Mouse (Mus musculus): Measurements from ENCODE around the gene Txnrd2. TPM values are rescaled to one million over a fixed set of nuclear protein-coding genes. Genes with fewer than 3 reads are reported as not detected.

Txnrd2 gene
- polyA plus RNA-seq, 1 experiment from 2014 or later: 34.7 TPM

- no peak for ATAC-seq (ENCODE audit: insufficient number of reproducible peaks, insufficient read depth, low FRiP score, low read depth)
- no peak overlapping the region for H3K27ac ChIP-seq (replicated peaks in 1 of 2; ENCODE audit: control insufficient read depth in 1 of 2, insufficient read depth in 1 of 2, low read depth in 2 of 2, low read length in 2 of 2)
- no peak overlapping the region for H3K9ac ChIP-seq (ENCODE audit: low read length)
- no peak overlapping the region for H3K4me2 ChIP-seq (ENCODE audit: low read length)
- no peaks in the 10 kb centered on the region for H3K9me3 ChIP-seq (ENCODE audit: control insufficient read depth, low read length)
- no peaks in the 10 kb centered on the region for H3K27me3 ChIP-seq (ENCODE audit: control insufficient read depth, insufficient read depth, low read length)
- H3K4me3 ChIP-seq (ENCODE audit: control insufficient read depth in 1 of 2, insufficient read depth in 1 of 2, low read depth in 1 of 2, low read length in 2 of 2): no peak overlapping the region
- 61% methylated on average over 7 of the region's 7 CpGs for WGBS
- H3K36me3 ChIP-seq (ENCODE audit: control insufficient read depth, insufficient read depth, low read length): 0 out of 2 replicates have a peak, but pooled peaks cover 5% of the 10 kb centered on the region
- H3K4me1 ChIP-seq (ENCODE audit: control insufficient read depth in 2 of 2, insufficient read depth in 2 of 2, low read length in 2 of 2): peaks cover 21 to 30% of the 10 kb centered on the region in 2 experiments
Observed at GRCm38 (mm10) chr16:18428516-18429042, 2.4 kb downstream of the Txnrd2 start.

GRCm38 (mm10) chr16:18429641-18430040, 3.5 kb downstream of the Txnrd2 start:
- peaks cover 18 to 20% of the 10 kb centered on the region in 2 experiments for H3K4me1 ChIP-seq (ENCODE audit: control insufficient read depth in 2 of 2, insufficient read depth in 2 of 2, low read length in 2 of 2)
- 0 out of 2 replicates have a peak, but pooled peaks cover under 1% of the 10 kb centered on the region for H3K9me3 ChIP-seq (ENCODE audit: control insufficient read depth, low read length)
- H3K9ac ChIP-seq (ENCODE audit: low read length): no peak overlapping the region
- ATAC-seq (ENCODE audit: insufficient number of reproducible peaks, insufficient read depth, low FRiP score, low read depth): no peak
- H3K4me3 ChIP-seq (ENCODE audit: control insufficient read depth in 1 of 2, insufficient read depth in 1 of 2, low read depth in 1 of 2, low read length in 2 of 2): no peak overlapping the region
- no peak overlapping the region for H3K4me2 ChIP-seq (ENCODE audit: low read length)
- no peaks in the 10 kb centered on the region for H3K36me3 ChIP-seq (ENCODE audit: control insufficient read depth, insufficient read depth, low read length)
- WGBS: 79% methylated on average over 8 of the region's 8 CpGs
- H3K27me3 ChIP-seq (ENCODE audit: control insufficient read depth, insufficient read depth, low read length): no peaks in the 10 kb centered on the region
- no peak overlapping the region for H3K27ac ChIP-seq (replicated peaks in 1 of 2; ENCODE audit: control insufficient read depth in 1 of 2, insufficient read depth in 1 of 2, low read depth in 2 of 2, low read length in 2 of 2)

GRCm38 (mm10) chr16:18430641-18431212, 4.5 kb downstream of the Txnrd2 start:
- no peaks in the 10 kb centered on the region for H3K27me3 ChIP-seq (ENCODE audit: control insufficient read depth, insufficient read depth, low read length)
- ATAC-seq (ENCODE audit: insufficient number of reproducible peaks, insufficient read depth, low FRiP score, low read depth): no peak
- no peak overlapping the region for H3K9ac ChIP-seq (ENCODE audit: low read length)
- H3K4me2 ChIP-seq (ENCODE audit: low read length): no peak overlapping the region
- no peaks in the 10 kb centered on the region for H3K36me3 ChIP-seq (ENCODE audit: control insufficient read depth, insufficient read depth, low read length)
- H3K27ac ChIP-seq (replicated peaks in 1 of 2; ENCODE audit: control insufficient read depth in 1 of 2, insufficient read depth in 1 of 2, low read depth in 2 of 2, low read length in 2 of 2): no peak overlapping the region
- peaks cover 10% of the 10 kb centered on the region in 2 experiments for H3K4me1 ChIP-seq (ENCODE audit: control insufficient read depth in 2 of 2, insufficient read depth in 2 of 2, low read length in 2 of 2)
- WGBS: 77% methylated on average over 8 of the region's 8 CpGs
- H3K9me3 ChIP-seq (ENCODE audit: control insufficient read depth, low read length): 0 out of 2 replicates have a peak, but pooled peaks cover 4% of the 10 kb centered on the region
- H3K4me3 ChIP-seq (ENCODE audit: control insufficient read depth in 1 of 2, insufficient read depth in 1 of 2, low read depth in 1 of 2, low read length in 2 of 2): no peak overlapping the region

GRCm38 (mm10) chr16:18433341-18433920, 7.2 kb downstream of the Txnrd2 start:
- no peak overlapping the region for H3K4me2 ChIP-seq (ENCODE audit: low read length)
- WGBS: 94% methylated on average over 5 of the region's 5 CpGs
- no peak overlapping the region for H3K27ac ChIP-seq (replicated peaks in 1 of 2; ENCODE audit: control insufficient read depth in 1 of 2, insufficient read depth in 1 of 2, low read depth in 2 of 2, low read length in 2 of 2)
- peaks cover 20% of the 10 kb centered on the region for H3K36me3 ChIP-seq (ENCODE audit: control insufficient read depth, insufficient read depth, low read length)
- no peak overlapping the region for H3K4me3 ChIP-seq (ENCODE audit: control insufficient read depth in 1 of 2, insufficient read depth in 1 of 2, low read depth in 1 of 2, low read length in 2 of 2)
- H3K9me3 ChIP-seq (ENCODE audit: control insufficient read depth, low read length): 0 out of 2 replicates have a peak, but pooled peaks cover 4% of the 10 kb centered on the region
- H3K27me3 ChIP-seq (ENCODE audit: control insufficient read depth, insufficient read depth, low read length): no peaks in the 10 kb centered on the region
- H3K4me1 ChIP-seq (ENCODE audit: control insufficient read depth in 2 of 2, insufficient read depth in 2 of 2, low read length in 2 of 2): peaks cover 3 to 6% of the 10 kb centered on the region in 2 experiments; a peak in 2 of 4 replicates
- no peak overlapping the region for H3K9ac ChIP-seq (ENCODE audit: low read length)
- ATAC-seq (ENCODE audit: insufficient number of reproducible peaks, insufficient read depth, low FRiP score, low read depth): no peak

- no peak for ATAC-seq (ENCODE audit: insufficient number of reproducible peaks, insufficient read depth, low FRiP score, low read depth)
- Histone ChIP-seq H3K4me1 (ENCODE audit: control insufficient read depth in 2 of 2, insufficient read depth in 2 of 2, low read length in 2 of 2) (no peaks in the 10 kb centered on the region), H3K36me3 (ENCODE audit: control insufficient read depth, insufficient read depth, low read length) (peaks cover 27% of the 10 kb centered on the region), H3K27me3 (ENCODE audit: control insufficient read depth, insufficient read depth, low read length) (no peaks in the 10 kb centered on the region), H3K27ac (replicated peaks in 1 of 2; ENCODE audit: control insufficient read depth in 1 of 2, insufficient read depth in 1 of 2, low read depth in 2 of 2, low read length in 2 of 2) (no peak overlapping the region), H3K9me3 (ENCODE audit: control insufficient read depth, low read length) (0 out of 2 replicates have a peak, but pooled peaks cover 4% of the 10 kb centered on the region), H3K9ac (ENCODE audit: low read length) (no peak overlapping the region), H3K4me2 (ENCODE audit: low read length) (no peak overlapping the region), H3K4me3 (ENCODE audit: control insufficient read depth in 1 of 2, insufficient read depth in 1 of 2, low read depth in 1 of 2, low read length in 2 of 2) (no peak overlapping the region)
- WGBS: 80% methylated on average over 6 of the region's 6 CpGs
Observed at GRCm38 (mm10) chr16:18436128-18436527, 9.9 kb downstream of the Txnrd2 start.

GRCm38 (mm10) chr16:18443385-18443841, 17.2 kb downstream of the Txnrd2 start:
- no peaks in the 10 kb centered on the region for H3K9me3 ChIP-seq (ENCODE audit: control insufficient read depth, low read length)
- H3K4me1 ChIP-seq (ENCODE audit: control insufficient read depth in 2 of 2, insufficient read depth in 2 of 2, low read length in 2 of 2): peaks cover 0 to 4% of the 10 kb centered on the region in 2 experiments; a peak in 2 of 4 replicates
- H3K4me2 ChIP-seq (ENCODE audit: low read length): no peak overlapping the region
- H3K27ac ChIP-seq (replicated peaks in 1 of 2; ENCODE audit: control insufficient read depth in 1 of 2, insufficient read depth in 1 of 2, low read depth in 2 of 2, low read length in 2 of 2): no peak overlapping the region
- no peak overlapping the region for H3K4me3 ChIP-seq (ENCODE audit: control insufficient read depth in 1 of 2, insufficient read depth in 1 of 2, low read depth in 1 of 2, low read length in 2 of 2)
- no peaks in the 10 kb centered on the region for H3K27me3 ChIP-seq (ENCODE audit: control insufficient read depth, insufficient read depth, low read length)
- ATAC-seq (ENCODE audit: insufficient number of reproducible peaks, insufficient read depth, low FRiP score, low read depth): peak; percentile 75
- WGBS: 9% methylated on average over 8 of the region's 8 CpGs
- H3K36me3 ChIP-seq (ENCODE audit: control insufficient read depth, insufficient read depth, low read length): peaks cover 50% of the 10 kb centered on the region
- H3K9ac ChIP-seq (ENCODE audit: low read length): no peak overlapping the region

GRCm38 (mm10) chr16:18447243-18447642, 21.1 kb downstream of the Txnrd2 start:
- Histone ChIP-seq H3K27ac (replicated peaks in 1 of 2; ENCODE audit: control insufficient read depth in 1 of 2, insufficient read depth in 1 of 2, low read depth in 2 of 2, low read length in 2 of 2) (no peak overlapping the region), H3K27me3 (ENCODE audit: control insufficient read depth, insufficient read depth, low read length) (no peaks in the 10 kb centered on the region), H3K4me1 (ENCODE audit: control insufficient read depth in 2 of 2, insufficient read depth in 2 of 2, low read length in 2 of 2) (peaks cover 4 to 10% of the 10 kb centered on the region in 2 experiments; a peak in 3 of 4 replicates), H3K9me3 (ENCODE audit: control insufficient read depth, low read length) (no peaks in the 10 kb centered on the region), H3K4me2 (ENCODE audit: low read length) (no peak overlapping the region), H3K9ac (ENCODE audit: low read length) (no peak overlapping the region), H3K4me3 (ENCODE audit: control insufficient read depth in 1 of 2, insufficient read depth in 1 of 2, low read depth in 1 of 2, low read length in 2 of 2) (no peak overlapping the region), H3K36me3 (ENCODE audit: control insufficient read depth, insufficient read depth, low read length) (peaks cover 36% of the 10 kb centered on the region; the same call in 1 of the 2 replicates)
- no peak for ATAC-seq (ENCODE audit: insufficient number of reproducible peaks, insufficient read depth, low FRiP score, low read depth)
